Mouse (Mus musculus) G1E (cell line): ENCODE data around the gene Tet1.

Experiments
- CTCF ChIP-seq: IDR thresholded peaks from 2 replicates; pipeline ENCODE4 v1.5.1; 2012; ENCODE audit warnings: low read depth, low read length, inconsistent platforms, mixed read lengths
- POLR2AphosphoS5 ChIP-seq: IDR thresholded peaks from 2 replicates; pipeline ENCODE4 v1.6.1; 2012; ENCODE audit warnings: low read depth, low read length, inconsistent platforms; ENCODE audit not compliant: insufficient replicate concordance

- TF ChIP-seq CTCF (no peak), POLR2AphosphoS5 (no peak)
These were observed 43.4 kb downstream of the Tet1 start for GRCm38 (mm10) chr10:62865167-62866034.
